Mouse (Mus musculus): ENCODE measurements around the gene N4bp2l2. TPM values are rescaled to one million over a fixed set of nuclear protein-coding genes. Genes with fewer than 3 reads are reported as not detected.

The N4bp2l2 gene
- polyA plus RNA-seq, 1 experiment from 2014 or later, result 37.1 TPM

- H3K27ac ChIP-seq, result no peak overlapping the region
- WGBS, result 72% methylated on average over 3 of the region's 3 CpGs
- H3K9ac ChIP-seq, result no peak overlapping the region
- no peaks in the 10 kb centered on the region for H3K27me3 ChIP-seq
- H3K4me2 ChIP-seq (replicated peaks), result no peak overlapping the region
- H3K36me3 ChIP-seq, result peaks cover 43% of the 10 kb centered on the region
- H3K9me3 ChIP-seq (replicated peaks), result no peaks in the 10 kb centered on the region
- H3K4me3 ChIP-seq, result no peak overlapping the region
- H3K4me1 ChIP-seq, result no peaks in the 10 kb centered on the region
- no peak for ATAC-seq (ENCODE audit: low FRiP score)
Measured at GRCm38 (mm10) chr5:150566226-150566625, 99.8 kb downstream of the N4bp2l2 start.

- Histone ChIP-seq H3K9ac (no peak overlapping the region), H3K27ac (no peak overlapping the region), H3K4me3 (no peak overlapping the region), H3K27me3 (no peaks in the 10 kb centered on the region), H3K9me3 (replicated peaks) (no peaks in the 10 kb centered on the region), H3K4me1 (no peaks in the 10 kb centered on the region), H3K36me3 (peaks cover 36% of the 10 kb centered on the region), H3K4me2 (replicated peaks) (no peak overlapping the region)
- 90% methylated on average over 6 of the region's 6 CpGs for WGBS
- ATAC-seq (ENCODE audit: low FRiP score), result no peak
Measured at GRCm38 (mm10) chr5:150564426-150564825, 101.6 kb downstream of the N4bp2l2 start.

- no peaks in the 10 kb centered on the region for H3K27me3 ChIP-seq
- H3K27ac ChIP-seq, result no peak overlapping the region
- no peak overlapping the region for H3K4me2 ChIP-seq (replicated peaks)
- peaks cover 33% of the 10 kb centered on the region for H3K36me3 ChIP-seq
- no peaks in the 10 kb centered on the region for H3K4me1 ChIP-seq
- no peak overlapping the region for H3K4me3 ChIP-seq
- no peak for ATAC-seq (ENCODE audit: low FRiP score)
- H3K9ac ChIP-seq, result no peak overlapping the region
- WGBS, result 91% methylated on average over 5 of the region's 5 CpGs
- no peaks in the 10 kb centered on the region for H3K9me3 ChIP-seq (replicated peaks)
Measured at GRCm38 (mm10) chr5:150561783-150562182, 104.2 kb downstream of the N4bp2l2 start.

- no peak for ATAC-seq (ENCODE audit: low FRiP score)
- Histone ChIP-seq H3K9ac (no peak overlapping the region), H3K9me3 (replicated peaks) (no peaks in the 10 kb centered on the region), H3K4me2 (replicated peaks) (no peak overlapping the region), H3K4me3 (no peak overlapping the region), H3K27ac (no peak overlapping the region), H3K4me1 (no peaks in the 10 kb centered on the region), H3K27me3 (no peaks in the 10 kb centered on the region), H3K36me3 (peaks cover 32% of the 10 kb centered on the region)
Measured at GRCm38 (mm10) chr5:150561376-150561775, 104.6 kb downstream of the N4bp2l2 start.

GRCm38 (mm10) chr5:150560851-150561250 is 105.1 kb downstream of the N4bp2l2 start:
- H3K9me3 ChIP-seq (replicated peaks), result no peaks in the 10 kb centered on the region
- no peaks in the 10 kb centered on the region for H3K27me3 ChIP-seq
- ATAC-seq (ENCODE audit: low FRiP score), result no peak
- WGBS, result 97% methylated on average over 5 of the region's 5 CpGs
- no peak overlapping the region for H3K9ac ChIP-seq
- H3K27ac ChIP-seq, result no peak overlapping the region
- H3K4me3 ChIP-seq, result no peak overlapping the region
- H3K36me3 ChIP-seq, result peaks cover 31% of the 10 kb centered on the region
- H3K4me2 ChIP-seq (replicated peaks), result no peak overlapping the region
- no peaks in the 10 kb centered on the region for H3K4me1 ChIP-seq

GRCm38 (mm10) chr5:150559519-150560103 is 106.4 kb downstream of the N4bp2l2 start:
- Histone ChIP-seq H3K9me3 (replicated peaks) (no peaks in the 10 kb centered on the region), H3K4me3 (no peak overlapping the region), H3K27ac (no peak overlapping the region), H3K36me3 (peaks cover 30% of the 10 kb centered on the region), H3K9ac (no peak overlapping the region), H3K4me2 (replicated peaks) (no peak overlapping the region), H3K27me3 (no peaks in the 10 kb centered on the region), H3K4me1 (no peaks in the 10 kb centered on the region)
- whole genome bisulfite sequencing, result 94% methylated on average over 6 of the region's 6 CpGs
- ATAC-seq (ENCODE audit: low FRiP score), result no peak

Other genes starting within 250 kb of the N4bp2l2 start
- gene Zar1l, start 148.0 kb downstream of the N4bp2l2 start, polyA plus RNA-seq (2016; fragmentation: Nextera tagmentation; extraction: Ambion mirVana), result not detected in 2 replicates
- gene Brca2, start 143.6 kb downstream of the N4bp2l2 start, polyA plus RNA-seq (2016; fragmentation: Nextera tagmentation; extraction: Ambion mirVana), result 19.9 and 21.9 TPM in 2 replicates
- gene N4bp2l1, start 69.0 kb downstream of the N4bp2l2 start, polyA plus RNA-seq (2016; fragmentation: Nextera tagmentation; extraction: Ambion mirVana), result 4.5 and 4.9 TPM in 2 replicates
- 38.6 and 44.8 TPM in 2 replicates for gene Pds5b, start 7.6 kb upstream of the N4bp2l2 start, polyA plus RNA-seq (2016; fragmentation: Nextera tagmentation; extraction: Ambion mirVana)

Measured in hindbrain, embryonic 12.5 days (tissue).